ENCODE assay signal across 21 mouse cellular contexts in the genomic region with DNA sequence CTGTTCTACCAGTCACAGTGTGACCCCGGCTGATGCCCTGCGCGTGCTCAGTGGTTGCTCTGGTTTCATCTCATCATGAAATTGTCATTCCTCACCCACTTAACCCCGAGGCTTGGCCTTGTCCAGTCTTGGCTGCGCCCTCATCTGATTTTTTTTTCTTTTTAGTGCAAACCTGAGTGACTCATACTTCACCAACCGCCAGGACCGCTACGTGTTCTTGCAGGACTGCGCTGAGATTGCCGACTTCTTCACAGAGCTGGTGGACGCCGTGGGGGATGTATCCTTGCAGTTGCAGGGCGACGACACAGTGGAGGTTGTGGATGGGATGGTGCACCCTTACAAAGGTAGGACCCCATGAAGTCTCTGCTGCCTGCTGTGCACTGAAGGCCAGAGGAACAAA. TPM values are rescaled to one million over a fixed set of nuclear protein-coding genes. Genes with fewer than 3 reads are reported as not detected.
DNase-seq lines count a peak whose midpoint lies in the region; ATAC-seq and TF ChIP-seq lines count a peak whose summit lies in the region.
"Had no signal": no experiment of that assay in that cellular context is flagged by ENCODE, and none has a peak within 500 bp of the region (broad histone marks: within the 10 kb centered on the region; RNA-seq: fewer than 3 reads in every experiment).

No protein-coding gene starts in this region.

- WGBS in kidney, embryonic 15.5 days, result 87% methylated on average over 14 of the region's 14 CpGs
- 95% methylated on average over 14 of the region's 14 CpGs for WGBS in spleen, adult 2 months

- ATAC-seq in kidney, embryonic 15.5 days (replicated peaks; ENCODE audit: low FRiP score), result no peak
- ATAC-seq: forebrain, postnatal 0 days; intestine, embryonic 16.5 days; midbrain, embryonic 16.5 days had no signal

- H3K4me2 ChIP-seq in kidney, embryonic 15.5 days, result no peak overlapping the region
- H3K4me2 ChIP-seq: hindbrain, embryonic 14.5 days; limb, embryonic 15.5 days had no signal

- H3K4me1 ChIP-seq in kidney, embryonic 15.5 days, result peaks cover 39% of the 10 kb centered on the region
- no peaks in the 10 kb centered on the region for H3K4me1 ChIP-seq in spleen, adult 2 months (ENCODE audit: control insufficient read depth, insufficient read depth, insufficient read length)

- peak; percentile 82 to 89 for DNase-seq in adrenal gland, adult (ENCODE audit: inconsistent age in 2 of 2, low spot score in 1 of 2)
- no peak for DNase-seq in adrenal gland, postnatal 4 days (ENCODE audit: low spot score in 2 of 2)
- no peak for DNase-seq in kidney, postnatal 14 days
- no peak for DNase-seq in spleen, adult 2 months (ENCODE audit: low read depth in 1 of 2, low spot score in 2 of 2)
- no peak for DNase-seq in spleen, adult 12 weeks (ENCODE audit: low spot score)
- no peak for DNase-seq in right cerebral cortex, postnatal 4 days
- DNase-seq in yolk sac, embryonic 10.5 days (ENCODE audit: low spot score), result no peak
- DNase-seq: cerebellum, postnatal 25 days; forebrain, postnatal 0 days; gastrocnemius, adult 2 months; heart, postnatal 10 days; layer of hippocampus, postnatal 36 days; lung, adult 2 months; thymus, postnatal 25 days had no signal

- no peak overlapping the region for H3K4me3 ChIP-seq in kidney, embryonic 15.5 days (replicated peaks)
- no peak overlapping the region for H3K4me3 ChIP-seq in spleen, adult 2 months (ENCODE audit: extremely low read depth, insufficient read depth, insufficient read length)
- H3K4me3 ChIP-seq: gastrocnemius, adult 2 months; limb, embryonic 15.5 days had no signal

- H3K27ac ChIP-seq in kidney, embryonic 15.5 days, result peak overlapping the region; percentile 88
- 0 out of 2 replicates have a peak overlapping the region, but pooled peaks have one; percentile 10 for H3K27ac ChIP-seq in spleen, adult 2 months (ENCODE audit: insufficient read depth, low read length)
- H3K27ac ChIP-seq: gastrocnemius, adult 2 months; hindbrain, embryonic 14.5 days; stomach, postnatal 0 days had no signal

- no peaks in the 10 kb centered on the region for H3K27me3 ChIP-seq in kidney, embryonic 15.5 days
- H3K27me3 ChIP-seq in spleen, adult 2 months (ENCODE audit: control insufficient read depth, insufficient read depth, low read length), result no peaks in the 10 kb centered on the region
- H3K27me3 ChIP-seq: CH12.LX; limb, embryonic 15.5 days had no signal

- H3K36me3 ChIP-seq in kidney, embryonic 15.5 days, result peaks cover 82% of the 10 kb centered on the region
- H3K36me3 ChIP-seq in spleen, adult 2 months (ENCODE audit: control insufficient read depth, insufficient read depth, low read length), result peaks cover 54% of the 10 kb centered on the region

- no peaks in the 10 kb centered on the region for H3K9me3 ChIP-seq in kidney, embryonic 15.5 days (replicated peaks)
- H3K9me3 ChIP-seq: limb, embryonic 15.5 days had no signal

- H3K9ac ChIP-seq in kidney, embryonic 15.5 days, result no peak overlapping the region
- H3K9ac ChIP-seq: forebrain, postnatal 0 days; hindbrain, embryonic 14.5 days; limb, embryonic 15.5 days had no signal

- TF ChIP-seq POLR2A in spleen, adult 2 months (IDR thresholded peaks at IDR 0.05; ENCODE audit: low read depth, low read length), result no peak

- TF ChIP-seq CTCF in spleen, adult 2 months (IDR thresholded peaks at IDR 0.05; ENCODE audit: extremely low read depth, insufficient read depth, insufficient read length, insufficient replicate concordance), result no peak

RNA-seq across cellular contexts. Expression of a gene that starts 17.1 kb away (rescaled TPM):
- total RNA-seq in adrenal gland, postnatal 4 days (2021), result 10 to 100 TPM; 39.1 to 40.4 TPM
- polyA plus RNA-seq in kidney, embryonic 15.5 days (2015; fragmentation: Nextera tagmentation; extraction: Ambion mirVana), result 34.1 and 38.9 TPM in 2 replicates
- polyA plus RNA-seq in spleen, adult 2 months (2012; rRNA removed), result 35.6 and 43.7 TPM in 2 replicates

RNA-seq across cellular contexts. Expression of a gene that starts 33.3 kb away (rescaled TPM):
- total RNA-seq in adrenal gland, postnatal 4 days (2021), result 10 to 100 TPM; 11.8 to 12.7 TPM
- polyA plus RNA-seq in kidney, embryonic 15.5 days (2015; fragmentation: Nextera tagmentation; extraction: Ambion mirVana), result 14.1 and 15.2 TPM in 2 replicates
- polyA plus RNA-seq in spleen, adult 2 months (2012; rRNA removed), result 22.0 and 31.0 TPM in 2 replicates

Comparison
In these comparisons a context has a peak if more than half of its experiments do, and no peak if none do; other contexts are left out.
1. DNase-seq: peak in adrenal gland, adult (2 of 2); none in adrenal gland, postnatal 4 days (0 of 2), kidney, postnatal 14 days (single experiment), spleen, adult 2 months (0 of 2), spleen, adult 12 weeks (single experiment), right cerebral cortex, postnatal 4 days (single experiment) and yolk sac, embryonic 10.5 days (single experiment).